Mouse (Mus musculus): ENCODE measurements around the gene Coq2. TPM values are rescaled to one million over a fixed set of nuclear protein-coding genes. Genes with fewer than 3 reads are reported as not detected.

The Coq2 gene
- polyA plus RNA-seq, 1 experiment = 43.1 TPM

DNA sequence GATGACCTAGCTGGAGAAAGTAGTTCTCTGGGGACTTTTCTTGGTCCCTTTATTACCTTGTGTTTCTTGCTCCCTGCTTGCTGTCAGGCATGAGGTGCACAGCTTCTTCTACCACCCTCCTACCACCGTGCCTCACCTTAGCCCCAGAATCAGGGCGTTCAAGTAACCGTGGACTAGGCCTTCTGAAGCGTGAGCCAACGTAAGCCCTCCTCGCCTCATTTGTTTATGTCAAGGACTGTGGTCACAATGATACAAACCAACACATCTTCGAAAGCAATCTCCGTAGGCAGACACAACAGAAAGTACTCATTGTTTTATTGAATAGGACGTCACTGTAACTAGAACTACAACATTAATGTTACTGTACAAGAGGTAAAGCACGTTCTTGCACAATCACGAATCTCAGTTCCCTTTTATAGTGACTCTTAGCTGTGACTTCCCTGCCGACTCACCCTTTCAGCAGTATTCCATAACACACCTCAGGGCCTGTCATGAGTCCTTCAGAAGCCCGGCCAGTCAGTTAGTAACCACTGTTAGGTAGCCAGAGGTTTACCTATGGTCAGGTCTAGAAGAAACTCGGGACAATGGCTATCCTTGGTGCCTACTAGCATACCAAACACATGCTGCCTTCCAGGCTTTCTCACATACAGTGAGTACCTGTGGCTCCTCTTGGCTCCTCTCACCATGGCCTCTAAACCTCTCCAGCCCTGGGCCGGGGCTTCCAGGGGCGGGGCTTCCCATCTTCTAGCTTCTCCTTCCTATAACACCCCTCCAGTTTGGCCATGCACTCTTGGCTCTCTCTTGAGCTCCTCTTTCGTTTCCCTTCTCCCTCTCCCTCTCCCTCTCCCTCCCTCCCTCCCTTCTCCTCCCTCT, 60.8 kb downstream of the Coq2 start:
- Histone ChIP-seq H3K4me1 (ENCODE audit: control insufficient read depth, insufficient read depth, insufficient read length) (peaks cover 13% of the 10 kb centered on the region), H3K27ac (ENCODE audit: insufficient read depth, low read length) (no peak overlapping the region; the same call in 1 of the 2 replicates), H3K36me3 (ENCODE audit: control insufficient read depth, insufficient read depth, low read length) (no peaks in the 10 kb centered on the region), H3K27me3 (ENCODE audit: control insufficient read depth, insufficient read depth, low read length) (no peaks in the 10 kb centered on the region), H3K4me3 (ENCODE audit: extremely low read depth, insufficient read depth, insufficient read length) (no peak overlapping the region)
- no peak for TF ChIP-seq POLR2A (IDR thresholded peaks at IDR 0.05; ENCODE audit: low read depth, low read length)
- TF ChIP-seq CTCF (IDR thresholded peaks at IDR 0.05; ENCODE audit: extremely low read depth, insufficient read depth, insufficient read length, insufficient replicate concordance) = no peak
- WGBS = 58% methylated on average over 17 of the region's 17 CpGs
- no peak for DNase-seq (ENCODE audit: low read depth in 1 of 2, low spot score in 2 of 2)

GRCm38 (mm10) chr5:100607868-100608267, 67.1 kb downstream of the Coq2 start:
- peak overlapping the region; percentile 38; the same call in 1 of the 2 replicates for H3K27ac ChIP-seq (ENCODE audit: insufficient read depth, low read length)
- no peak for TF ChIP-seq POLR2A (IDR thresholded peaks at IDR 0.05; ENCODE audit: low read depth, low read length)
- TF ChIP-seq CTCF (IDR thresholded peaks at IDR 0.05; ENCODE audit: extremely low read depth, insufficient read depth, insufficient read length, insufficient replicate concordance) = no peak

DNA sequence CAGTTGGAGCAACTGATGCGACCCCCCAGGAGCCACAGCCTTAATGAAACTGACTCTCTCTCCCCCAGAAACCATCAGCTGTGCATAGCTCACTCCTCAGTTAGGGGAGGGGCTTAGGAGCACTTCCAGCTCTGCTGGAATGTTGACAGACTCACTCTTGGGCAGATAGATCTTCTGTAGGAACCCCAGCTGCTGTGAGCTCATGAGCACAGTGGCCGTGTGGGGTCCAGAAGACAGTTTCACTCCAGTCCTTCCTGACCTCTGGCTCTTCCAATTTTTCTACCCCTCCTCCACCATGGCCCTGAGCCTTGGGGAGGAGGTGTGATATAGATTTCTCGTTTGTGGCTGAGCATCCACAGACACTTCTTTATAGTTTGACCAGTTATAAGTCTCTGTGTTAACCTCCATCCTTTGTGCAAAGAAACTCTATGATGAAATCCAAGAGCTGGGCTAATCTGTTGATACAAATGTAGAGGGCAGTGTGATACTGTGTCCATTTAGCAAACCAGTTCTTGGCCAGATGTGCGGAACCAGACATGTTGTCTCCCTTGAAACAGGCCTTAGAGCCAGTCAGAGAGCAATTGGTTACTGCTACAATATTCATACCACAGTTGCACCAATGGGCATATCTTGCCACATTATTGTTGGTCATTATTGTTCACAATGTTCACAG, 67.7 kb downstream of the Coq2 start:
- TF ChIP-seq POLR2A (IDR thresholded peaks at IDR 0.05; ENCODE audit: low read depth, low read length) (no peak), CTCF (IDR thresholded peaks at IDR 0.05; ENCODE audit: extremely low read depth, insufficient read depth, insufficient read length, insufficient replicate concordance) (no peak)
- no peak overlapping the region for H3K27ac ChIP-seq (ENCODE audit: insufficient read depth, low read length)
- 82% methylated on average over 4 of the region's 4 CpGs for WGBS
- no peaks in the 10 kb centered on the region for H3K36me3 ChIP-seq (ENCODE audit: control insufficient read depth, insufficient read depth, low read length)
- no peak for DNase-seq (ENCODE audit: low read depth in 1 of 2, low spot score in 2 of 2)
- no peak overlapping the region for H3K4me3 ChIP-seq (ENCODE audit: extremely low read depth, insufficient read depth, insufficient read length)
- H3K27me3 ChIP-seq (ENCODE audit: control insufficient read depth, insufficient read depth, low read length) = no peaks in the 10 kb centered on the region
- H3K4me1 ChIP-seq (ENCODE audit: control insufficient read depth, insufficient read depth, insufficient read length) = peaks cover 8% of the 10 kb centered on the region; the same call in 1 of the 2 replicates

More at GRCm38 (mm10) chr5:100607868-100608267, 67.1 kb downstream of the Coq2 start:
- Histone ChIP-seq H3K4me3 (ENCODE audit: extremely low read depth, insufficient read depth, insufficient read length) (no peak overlapping the region), H3K4me1 (ENCODE audit: control insufficient read depth, insufficient read depth, insufficient read length) (peaks cover 8% of the 10 kb centered on the region; the same call in 1 of the 2 replicates), H3K27me3 (ENCODE audit: control insufficient read depth, insufficient read depth, low read length) (no peaks in the 10 kb centered on the region), H3K36me3 (ENCODE audit: control insufficient read depth, insufficient read depth, low read length) (no peaks in the 10 kb centered on the region)
- DNase-seq (ENCODE audit: low read depth in 1 of 2, low spot score in 2 of 2) = no peak
- WGBS = 39% methylated on average over 9 of the region's 9 CpGs

DNA sequence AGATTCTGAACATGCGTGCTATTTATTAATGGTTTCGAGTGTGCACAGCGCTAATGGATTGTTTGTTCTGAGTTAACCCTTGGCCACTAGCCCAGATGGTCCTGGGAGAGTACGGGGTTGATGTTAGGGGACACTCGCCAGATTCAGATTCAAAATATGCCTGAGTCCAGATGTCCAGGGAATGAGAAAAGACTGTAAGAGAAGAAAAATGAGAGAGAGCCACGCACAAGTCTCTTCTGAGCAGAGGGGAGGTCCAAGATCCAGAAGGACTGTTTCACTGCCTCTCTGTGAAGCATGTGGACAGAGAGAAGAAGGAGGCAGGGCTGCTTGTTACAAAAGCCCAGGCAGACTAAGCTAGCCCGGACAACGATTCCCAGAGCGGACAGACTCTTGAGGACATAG, 69.1 kb downstream of the Coq2 start:
- no peaks in the 10 kb centered on the region for H3K36me3 ChIP-seq (ENCODE audit: control insufficient read depth, insufficient read depth, low read length)
- TF ChIP-seq POLR2A (IDR thresholded peaks at IDR 0.05; ENCODE audit: low read depth, low read length) (no peak), CTCF (IDR thresholded peaks at IDR 0.05; ENCODE audit: extremely low read depth, insufficient read depth, insufficient read length, insufficient replicate concordance) (no peak)
- DNase-seq (ENCODE audit: low read depth in 1 of 2, low spot score in 2 of 2) = no peak
- H3K4me3 ChIP-seq (ENCODE audit: extremely low read depth, insufficient read depth, insufficient read length) = no peak overlapping the region
- H3K27ac ChIP-seq (ENCODE audit: insufficient read depth, low read length) = no peak overlapping the region
- H3K27me3 ChIP-seq (ENCODE audit: control insufficient read depth, insufficient read depth, low read length) = no peaks in the 10 kb centered on the region
- H3K4me1 ChIP-seq (ENCODE audit: control insufficient read depth, insufficient read depth, insufficient read length) = peaks cover 8% of the 10 kb centered on the region; the same call in 1 of the 2 replicates
- 90% methylated on average over 9 of the region's 9 CpGs for WGBS

Other genes with a start within 250 kb of the Coq2 start
- 3.4 and 4.1 TPM in 2 replicates for gene Lin54, start 174.5 kb downstream of the Coq2 start, polyA plus RNA-seq (2012; rRNA removed)
- 9.4 and 9.9 TPM in 2 replicates for gene Cops4, start 156.8 kb downstream of the Coq2 start, polyA plus RNA-seq (2012; rRNA removed)
- 322 and 350 TPM in 2 replicates for gene Plac8, start 102.9 kb downstream of the Coq2 start, polyA plus RNA-seq (2012; rRNA removed)
- 7.3 and 22.2 TPM in 2 replicates for gene Hpse, start 44.6 kb upstream of the Coq2 start, polyA plus RNA-seq (2012; rRNA removed)
- gene Helq, start 123.5 kb upstream of the Coq2 start, polyA plus RNA-seq (2012; rRNA removed) = 7.2 and 8.8 TPM in 2 replicates
- gene Mrps18c, start 123.5 kb upstream of the Coq2 start, polyA plus RNA-seq (2012; rRNA removed) = 4.6 and 7.0 TPM in 2 replicates
- 2.3 and 2.8 TPM in 2 replicates for gene Abraxas1, start 145.8 kb upstream of the Coq2 start, polyA plus RNA-seq (2012; rRNA removed)
- 1.1 and 1.4 TPM in 2 replicates for gene Gpat3, start 170.6 kb upstream of the Coq2 start, polyA plus RNA-seq (2012; rRNA removed)